8 mouse cellular contexts compared by ENCODE assay signal in the genomic region with DNA sequence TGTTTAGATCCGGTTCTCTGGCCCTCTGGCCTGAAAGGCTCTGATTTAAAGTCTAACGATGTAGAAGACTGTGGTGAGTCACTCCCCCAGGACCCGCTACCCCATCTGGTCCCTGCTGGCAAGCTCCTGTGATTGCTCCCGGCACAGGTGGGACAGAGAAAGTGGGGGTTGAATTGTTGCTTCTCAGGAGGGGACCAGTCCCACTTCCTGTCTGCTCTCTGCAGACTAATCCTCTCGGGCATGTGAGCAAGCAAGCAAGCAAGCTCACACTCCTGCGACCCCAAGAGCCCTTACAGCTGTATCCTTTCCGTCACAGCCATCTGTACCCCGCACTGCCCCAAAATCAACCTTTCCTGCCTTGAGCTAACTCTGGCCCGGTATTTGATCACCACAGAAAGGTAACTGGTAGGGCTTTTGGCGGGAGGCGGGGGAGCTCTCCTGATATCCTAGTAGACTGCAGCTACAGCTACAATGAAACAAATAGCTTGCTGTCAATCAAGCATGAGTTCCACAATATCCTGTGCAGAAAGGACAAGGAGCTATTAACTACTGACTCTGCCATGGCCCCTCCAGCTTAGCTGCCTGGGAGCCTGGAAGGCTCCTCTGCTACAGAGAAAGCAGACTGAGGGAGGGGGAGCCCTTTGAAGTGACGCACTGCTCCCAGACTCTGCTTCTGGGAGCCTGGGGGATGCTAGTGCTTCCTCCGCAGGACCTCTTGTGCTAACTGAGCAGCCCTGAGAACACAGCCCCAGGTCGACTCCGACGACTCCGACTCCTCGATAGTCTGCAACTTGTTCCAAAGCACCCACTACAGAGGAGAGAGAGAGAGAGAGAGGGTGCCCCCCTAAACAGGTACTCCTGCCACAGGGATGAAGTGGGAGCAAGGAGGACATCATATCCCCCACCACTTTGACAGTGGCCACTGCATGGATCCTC.
DNase-seq lines count a peak whose midpoint lies in the region; ATAC-seq and TF ChIP-seq lines count a peak whose summit lies in the region.

No protein-coding gene starts in this region.

- no peak for TF ChIP-seq CTCF in ES-Bruce4 (IDR thresholded peaks at IDR 0.05; ENCODE audit: low read depth, low read length)

- ATAC-seq in forebrain, embryonic 13.5 days, result peak; percentile 30

- H3K4me1 ChIP-seq in ES-Bruce4 (ENCODE audit: control insufficient read depth, insufficient read depth, low read length), result peaks cover 4% of the 10 kb centered on the region
- peaks cover 81% of the 10 kb centered on the region for H3K4me1 ChIP-seq in forebrain, embryonic 13.5 days
- peaks cover 84% of the 10 kb centered on the region for H3K4me1 ChIP-seq in midbrain, embryonic 10.5 days

- H3K27ac ChIP-seq in ES-Bruce4 (ENCODE audit: insufficient read depth, low read length), result peak overlapping the region; percentile 74
- H3K27ac ChIP-seq in forebrain, embryonic 13.5 days, result peak overlapping the region; percentile 77
- peak overlapping the region; percentile 90 for H3K27ac ChIP-seq in midbrain, embryonic 10.5 days (replicated peaks)

- peak overlapping the region; percentile 49 for H3K4me2 ChIP-seq in forebrain, embryonic 13.5 days

- DNase-seq in gastrocnemius, postnatal 25 days, result peak; percentile 31
- no peak for DNase-seq in gastrocnemius, postnatal 4 days (ENCODE audit: low spot score in 2 of 2)
- peak; percentile 80 for DNase-seq in midbrain, embryonic 10.5 days (ENCODE audit: low spot score)
- peak; percentile 44 to 67 for DNase-seq in thymus, postnatal 36 days
- no peak for DNase-seq in right cerebral cortex, adult 2 months (ENCODE audit: low spot score in 2 of 2)
- DNase-seq in left cerebral cortex, postnatal 36 days (ENCODE audit: low spot score in 2 of 2), result no peak

- no peak for TF ChIP-seq POLR2A in ES-Bruce4 (IDR thresholded peaks at IDR 0.05; ENCODE audit: insufficient read depth, low read length)

- peak overlapping the region; percentile 34 for H3K9ac ChIP-seq in ES-Bruce4 (ENCODE audit: low read depth, poor library complexity, severe bottlenecking)
- peak overlapping the region; percentile 18; the same call in 1 of the 2 replicates for H3K9ac ChIP-seq in forebrain, embryonic 13.5 days

- H3K9me3 ChIP-seq in ES-Bruce4 (replicated peaks; ENCODE audit: control insufficient read depth, insufficient read depth, low read length, poor library complexity, severe bottlenecking), result no peaks in the 10 kb centered on the region
- no peaks in the 10 kb centered on the region for H3K9me3 ChIP-seq in forebrain, embryonic 13.5 days (replicated peaks)
- no peaks in the 10 kb centered on the region for H3K9me3 ChIP-seq in midbrain, embryonic 10.5 days (replicated peaks)

- H3K27me3 ChIP-seq in ES-Bruce4 (ENCODE audit: control insufficient read depth, insufficient read depth, low read length, poor library complexity, severe bottlenecking), result no peaks in the 10 kb centered on the region
- peaks cover 28% of the 10 kb centered on the region for H3K27me3 ChIP-seq in forebrain, embryonic 13.5 days
- peaks cover 46% of the 10 kb centered on the region for H3K27me3 ChIP-seq in midbrain, embryonic 10.5 days (ENCODE audit: low read depth, poor library complexity, severe bottlenecking)

- H3K36me3 ChIP-seq in ES-Bruce4 (ENCODE audit: control insufficient read depth, insufficient read depth, low read length, poor library complexity, severe bottlenecking), result no peaks in the 10 kb centered on the region
- H3K36me3 ChIP-seq in forebrain, embryonic 13.5 days (ENCODE audit: poor library complexity, severe bottlenecking), result no peaks in the 10 kb centered on the region
- no peaks in the 10 kb centered on the region for H3K36me3 ChIP-seq in midbrain, embryonic 10.5 days

- intact Hi-C loops in left cerebral cortex, postnatal 36 days (cut with DNase I), result loop anchor here (2.0 kb wide), 1 partner anchor 83 kb away; the partner anchor contains the start of gene Irs2

- peak; percentile 97 for TF ChIP-seq EP300 in ES-Bruce4 (IDR thresholded peaks at IDR 0.05; ENCODE audit: insufficient read depth, low read depth, low read length)

- WGBS in forebrain, embryonic 13.5 days, result 4% methylated on average over 18 of the region's 18 CpGs
- 1% methylated on average over 18 of the region's 18 CpGs for WGBS in midbrain, embryonic 10.5 days

- H3K4me3 ChIP-seq in ES-Bruce4 (ENCODE audit: low read depth, low read length), result no peak overlapping the region
- 0 out of 2 replicates have a peak overlapping the region, but pooled peaks have one; percentile 2 for H3K4me3 ChIP-seq in forebrain, embryonic 13.5 days
- H3K4me3 ChIP-seq in midbrain, embryonic 10.5 days, result peak overlapping the region; percentile 37

Comparison
In these comparisons a context has a peak if more than half of its experiments do, and no peak if none do; other contexts are left out.
1. DNase-seq: peak in gastrocnemius, postnatal 25 days (single experiment), midbrain, embryonic 10.5 days (single experiment) and thymus, postnatal 36 days (2 of 2); none in gastrocnemius, postnatal 4 days (0 of 2), right cerebral cortex, adult 2 months (0 of 2) and left cerebral cortex, postnatal 36 days (0 of 2).
2. Peak in every context shown above with its lines, with median percentiles within 50 percentile points of each other: H3K27ac ChIP-seq.